ENCODE assay signal across 19 mouse cellular contexts in genomic region chr17:3315581-3315980, GRCm38 (mm10). TPM values are rescaled to one million over a fixed set of nuclear protein-coding genes. Genes with fewer than 3 reads are reported as not detected.
A peak's percentile ranks its signal among the peaks of the same experiment; 100 is the strongest.
DNase-seq lines count a peak whose midpoint lies in the region; ATAC-seq lines count a peak whose summit lies in the region.
"Had no signal": no experiment of that assay in that cellular context is flagged by ENCODE, and none has a peak within 500 bp of the region (broad histone marks: within the 10 kb centered on the region; RNA-seq: fewer than 3 reads in every experiment).

No protein-coding gene starts in this region.

- peak; percentile 71 for DNase-seq in heart, adult 11 months
- no peak for DNase-seq in heart, postnatal 10 days
- DNase-seq in midbrain, embryonic 11.5 days (ENCODE audit: low spot score, missing footprints) = peak; percentile 59
- DNase-seq: adrenal gland, adult 2 months; adrenal gland, adult 8-10 months; adrenal gland, postnatal 10 days; adrenal gland, postnatal 14 days; adrenal gland, postnatal 25 days; adrenal gland, postnatal 36 days; B cell, adult 2 months; cerebellum, adult 11 months; cerebellum, adult 11-12 months; cerebellum, adult 18-20 months had no signal

- no peaks in the 10 kb centered on the region for H3K4me1 ChIP-seq in midbrain, embryonic 11.5 days (ENCODE audit: control insufficient read depth, insufficient read depth, low read length)
- peaks cover 6% of the 10 kb centered on the region; the same call in 1 of the 2 replicates for H3K4me1 ChIP-seq in midbrain, embryonic 15.5 days

- intact Hi-C loops in heart, postnatal 10 days (cut with DNase I) = no loop called here

- no peak for ATAC-seq in midbrain, embryonic 11.5 days (ENCODE audit: low FRiP score)
- no peak for ATAC-seq in midbrain, embryonic 15.5 days (replicated peaks)
- ATAC-seq: activated CD4-positive, CD25-positive, alpha-beta regulatory T cell, adult 4 months; CD4-positive, CD25-positive, alpha-beta regulatory T cell, adult 4 months; Patski had no signal

- no peaks in the 10 kb centered on the region for H3K36me3 ChIP-seq in midbrain, embryonic 11.5 days (ENCODE audit: control insufficient read depth, insufficient read depth, low read length)
- H3K36me3 ChIP-seq in midbrain, embryonic 15.5 days (replicated peaks) = no peaks in the 10 kb centered on the region
- H3K36me3 ChIP-seq: G1E had no signal

- H3K9me3 ChIP-seq in midbrain, embryonic 11.5 days (ENCODE audit: control insufficient read depth, low read length) = no peaks in the 10 kb centered on the region
- no peaks in the 10 kb centered on the region for H3K9me3 ChIP-seq in midbrain, embryonic 15.5 days

- H3K9ac ChIP-seq in midbrain, embryonic 11.5 days (ENCODE audit: low read length) = no peak overlapping the region
- no peak overlapping the region for H3K9ac ChIP-seq in midbrain, embryonic 15.5 days

- no peak overlapping the region for H3K4me3 ChIP-seq in midbrain, embryonic 11.5 days (ENCODE audit: low read depth, low read length)
- no peak overlapping the region for H3K4me3 ChIP-seq in midbrain, embryonic 15.5 days

- no peaks in the 10 kb centered on the region; the same call in 1 of the 2 replicates for H3K27me3 ChIP-seq in midbrain, embryonic 11.5 days (ENCODE audit: control insufficient read depth, insufficient read depth, low read length)
- H3K27me3 ChIP-seq in midbrain, embryonic 15.5 days (replicated peaks) = no peaks in the 10 kb centered on the region; the same call in 1 of the 2 replicates
- H3K27me3 ChIP-seq: CH12.LX, Patski had no signal

- no peak overlapping the region for H3K4me2 ChIP-seq in midbrain, embryonic 11.5 days
- H3K4me2 ChIP-seq in midbrain, embryonic 15.5 days = no peak overlapping the region

- no peak overlapping the region for H3K27ac ChIP-seq in midbrain, embryonic 11.5 days (ENCODE audit: low read depth, low read length)
- H3K27ac ChIP-seq in midbrain, embryonic 15.5 days = no peak overlapping the region

- WGBS in midbrain, embryonic 11.5 days = 87% methylated on average over 4 of the region's 4 CpGs
- 87% methylated on average over 4 of the region's 4 CpGs for WGBS in midbrain, embryonic 15.5 days

RNA-seq across cellular contexts. Expression of gene Tiam2, which starts 10.8 kb away (rescaled TPM):
- 1 to 10 TPM; 5.2 to 5.7 TPM for total RNA-seq in heart, postnatal 10 days (2021)
- polyA plus RNA-seq in midbrain, embryonic 11.5 days (2014; fragmentation: Nextera tagmentation; extraction: Ambion mirVana) = 2.5 and 3.0 TPM in 2 replicates
- polyA plus RNA-seq in midbrain, embryonic 15.5 days (2015; fragmentation: Nextera tagmentation; extraction: Ambion mirVana) = 4.1 and 5.2 TPM in 2 replicates
- polyA plus RNA-seq: G1E had no signal

Comparison
In these comparisons a context has a peak if more than half of its experiments do, and no peak if none do; other contexts are left out.
1. DNase-seq: peak in heart, adult 11 months (single experiment) and midbrain, embryonic 11.5 days (single experiment); none in heart, postnatal 10 days (0 of 2).